Mouse (Mus musculus): ENCODE data around the gene A730061H03Rik.

Gene A730061H03Rik

GRCm38 (mm10) chr14:55551347-55551746 is 8.9 kb downstream of the A730061H03Rik start:
- DNase-seq (ENCODE audit: low read depth, low spot score), result no peak

GRCm38 (mm10) chr14:55550191-55550590 is 10.0 kb downstream of the A730061H03Rik start:
- DNase-seq (ENCODE audit: low read depth, low spot score), result no peak

GRCm38 (mm10) chr14:55544334-55544733 is 15.9 kb downstream of the A730061H03Rik start:
- DNase-seq (ENCODE audit: low read depth, low spot score), result no peak

- no peak for DNase-seq (ENCODE audit: low read depth, low spot score)
Observed at GRCm38 (mm10) chr14:55542268-55542667, 17.9 kb downstream of the A730061H03Rik start.

DNA sequence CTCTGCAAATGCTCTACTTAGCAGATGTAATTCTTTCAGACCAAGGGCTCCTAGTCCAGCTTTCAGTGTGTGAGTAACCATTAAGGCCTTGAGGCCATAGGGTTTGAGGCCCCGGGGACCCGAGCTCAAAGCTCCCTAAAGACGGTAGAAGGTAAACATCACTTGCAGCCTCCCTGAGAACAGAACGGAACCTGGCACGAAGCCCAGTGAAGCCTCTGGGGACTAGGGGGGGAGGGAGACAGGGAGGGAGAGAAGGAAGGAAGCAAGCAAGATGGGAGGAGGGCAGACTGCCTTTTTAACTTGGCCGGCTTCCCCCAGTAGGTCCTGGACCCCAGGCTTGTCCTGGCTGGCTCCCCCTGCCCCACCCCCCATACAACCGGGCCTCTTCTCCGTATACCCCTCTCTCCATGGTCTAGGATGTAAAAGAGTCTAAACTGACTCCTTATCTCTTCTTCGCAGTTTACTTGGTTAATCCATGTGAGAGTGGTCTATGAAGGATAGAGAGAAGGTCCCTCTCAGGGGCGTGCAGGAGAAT is 19.4 kb downstream of the A730061H03Rik start:
- peak; percentile 61 for DNase-seq (ENCODE audit: low read depth, low spot score)

GRCm38 (mm10) chr14:55540067-55540786 is 20.0 kb downstream of the A730061H03Rik start, which contains the start of gene Pck2:
Pck2 (plus strand) TSS chr14:55540266.
- DNase-seq (ENCODE audit: low read depth, low spot score), result peak; percentile 71

- DNase-seq (ENCODE audit: low read depth, low spot score), result peak; percentile 34
Observed at GRCm38 (mm10) chr14:55536116-55536745, 24.0 kb downstream of the A730061H03Rik start.

DNA sequence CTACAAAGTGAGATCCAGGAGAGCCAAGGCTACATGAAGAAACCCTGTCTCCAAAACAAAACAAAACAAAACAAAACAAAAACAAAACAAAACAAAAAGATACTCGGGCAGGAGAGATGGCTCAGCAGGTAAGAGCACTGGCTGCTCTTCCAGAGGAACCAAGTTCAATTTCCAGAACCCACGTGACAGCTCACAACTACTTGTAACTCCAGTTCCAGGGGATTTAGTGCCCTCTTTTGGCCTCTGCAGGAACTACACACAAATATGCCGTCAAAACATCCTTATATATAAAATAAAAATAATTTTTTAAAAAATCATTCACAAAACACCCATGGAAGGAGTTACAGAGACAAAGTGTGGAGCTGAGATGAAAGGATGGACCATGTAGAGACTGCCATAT is 32.3 kb downstream of the A730061H03Rik start:
- peak; percentile 60 for DNase-seq (ENCODE audit: low read depth, low spot score)

DNA sequence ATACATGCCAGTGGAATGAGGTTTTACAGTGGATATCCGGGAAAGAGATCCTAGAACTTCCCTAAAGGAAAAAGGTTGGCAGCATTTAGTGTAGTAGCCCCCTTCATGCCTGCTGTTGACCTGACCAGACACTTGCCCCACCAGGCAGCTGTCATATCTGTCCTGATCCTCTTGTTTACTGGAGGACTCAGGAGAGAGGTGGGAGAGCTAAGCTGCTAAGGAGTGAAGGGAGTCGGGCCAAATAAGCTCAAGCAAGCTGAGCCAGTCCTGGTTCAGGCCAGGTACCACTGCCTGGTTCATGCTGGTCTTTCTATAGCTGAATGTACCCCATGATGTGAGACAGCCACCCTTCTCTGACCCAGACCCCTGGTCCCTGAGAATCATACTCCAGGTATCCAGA is 33.5 kb downstream of the A730061H03Rik start:
- DNase-seq (ENCODE audit: low read depth, low spot score), result no peak

- no peak for DNase-seq (ENCODE audit: low read depth, low spot score)
Observed at GRCm38 (mm10) chr14:55524785-55525184, 35.4 kb downstream of the A730061H03Rik start, which contains the start of gene Nrl. Nrl (minus strand) TSS chr14:55524981.

DNA sequence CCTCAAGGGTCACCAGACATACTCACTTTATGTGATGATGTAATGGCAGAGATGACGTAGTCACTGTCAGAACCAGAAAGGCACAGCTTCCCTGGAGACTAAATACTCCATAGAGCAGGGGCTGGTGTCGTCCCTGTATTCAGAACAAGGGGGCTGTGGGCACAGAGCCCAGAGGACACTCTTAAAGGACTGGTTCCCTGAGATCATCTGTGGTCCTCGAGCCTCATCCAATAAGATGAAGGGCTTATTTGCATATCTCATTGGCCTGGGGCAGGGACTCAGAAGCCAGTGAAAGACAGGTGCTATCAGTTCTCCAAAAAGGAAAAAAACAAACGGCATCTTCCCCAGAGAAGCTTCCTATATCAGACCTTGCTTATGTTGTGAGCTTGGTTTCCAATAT is 36.1 kb downstream of the A730061H03Rik start:
- no peak for DNase-seq (ENCODE audit: low read depth, low spot score)

GRCm38 (mm10) chr14:55520451-55521361 is 39.5 kb downstream of the A730061H03Rik start:
- DNase-seq (ENCODE audit: low read depth, low spot score), result peak; percentile 18

DNA sequence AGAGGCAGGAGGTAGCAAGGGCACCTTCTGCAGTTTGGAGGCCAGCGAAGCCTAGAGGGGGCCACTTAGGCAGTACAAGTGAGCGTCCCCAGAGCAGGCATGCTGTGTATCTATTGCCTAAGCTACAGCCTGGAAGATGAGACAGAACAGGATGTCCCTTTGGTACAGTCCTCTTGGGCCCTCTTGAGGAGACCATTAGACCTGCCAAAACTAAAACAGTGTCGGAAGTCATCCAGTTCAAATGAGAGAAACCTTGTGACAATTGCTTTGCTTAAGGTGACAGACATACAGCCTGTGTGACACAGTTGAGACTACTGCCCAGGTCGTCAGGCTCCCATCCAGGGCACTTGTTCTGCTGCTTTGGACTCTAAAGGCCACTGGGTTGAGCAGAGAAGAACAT is 40.6 kb downstream of the A730061H03Rik start:
- DNase-seq (ENCODE audit: low read depth, low spot score), result no peak

DNA sequence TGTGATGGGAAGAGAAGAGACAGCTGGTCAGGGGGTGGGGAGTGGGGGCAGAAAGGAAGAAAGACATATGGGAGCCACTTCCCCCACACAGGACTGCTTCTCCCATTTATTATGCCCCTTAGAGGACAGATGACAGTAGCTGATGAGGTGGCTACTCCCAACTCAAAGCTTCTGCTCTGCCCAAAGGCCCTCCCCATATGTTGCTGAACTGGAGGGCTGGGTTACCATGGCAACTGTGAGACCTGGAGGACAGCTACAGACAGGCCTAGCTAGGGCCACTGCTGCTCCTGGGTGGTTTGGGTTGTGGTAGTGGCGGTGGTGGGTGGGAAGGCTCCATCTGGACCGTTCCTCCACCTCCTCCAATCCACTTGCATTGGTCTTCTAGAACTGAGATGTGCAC is 41.3 kb downstream of the A730061H03Rik start:
- no peak for DNase-seq (ENCODE audit: low read depth, low spot score)

DNA sequence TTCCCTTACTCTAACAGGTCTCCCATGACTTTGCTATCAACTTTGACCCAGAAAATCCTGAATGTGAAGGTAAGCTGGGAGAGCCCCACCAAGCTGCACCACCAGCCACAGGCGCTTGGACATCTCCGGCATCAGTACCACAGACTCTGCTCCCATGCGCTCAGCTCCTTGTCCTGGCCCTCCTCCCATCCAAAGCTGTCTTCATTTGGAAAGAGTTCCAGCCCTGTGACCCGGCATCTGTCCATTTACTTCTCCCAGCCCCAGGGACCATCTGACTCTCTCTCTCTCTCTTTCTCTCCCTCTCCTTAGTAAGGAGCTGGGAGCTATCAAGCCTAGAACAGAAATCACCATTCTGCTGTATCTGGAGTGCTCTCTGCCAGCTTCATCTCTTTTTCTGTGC is 44.4 kb downstream of the A730061H03Rik start:
- no peak for DNase-seq (ENCODE audit: low read depth, low spot score)

DNA sequence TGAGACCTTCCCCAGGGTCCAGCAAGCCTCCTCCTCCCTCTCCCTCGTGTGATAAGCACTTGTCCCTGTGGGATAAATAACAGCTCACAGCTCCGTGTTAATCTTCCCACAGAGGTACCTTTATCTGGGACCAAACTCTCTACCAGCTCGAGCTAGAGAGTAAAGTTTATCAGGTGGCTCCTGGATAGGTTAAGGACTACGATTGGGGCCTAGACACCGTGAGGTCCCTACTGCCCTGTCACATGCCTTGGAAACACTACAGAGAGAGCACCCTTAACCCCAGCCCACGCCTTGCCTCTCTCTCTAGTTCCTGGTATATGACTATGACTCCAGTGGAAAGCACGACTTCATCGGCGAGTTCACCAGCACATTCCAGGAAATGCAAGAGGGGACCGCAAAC is 46.3 kb downstream of the A730061H03Rik start:
- no peak for DNase-seq (ENCODE audit: low read depth, low spot score)

GRCm38 (mm10) chr14:55511037-55511436 is 49.2 kb downstream of the A730061H03Rik start:
- DNase-seq (ENCODE audit: low read depth, low spot score), result no peak

- DNase-seq (ENCODE audit: low read depth, low spot score), result no peak
Observed at GRCm38 (mm10) chr14:55510125-55510731, 50.0 kb downstream of the A730061H03Rik start, which contains the start of gene Cpne6. Cpne6 (plus strand) TSS chr14:55510445.

All from CD4-positive helper T cell, adult 2 months (primary cell).